14 mouse cellular contexts compared by ENCODE assay signal in the genomic region with DNA sequence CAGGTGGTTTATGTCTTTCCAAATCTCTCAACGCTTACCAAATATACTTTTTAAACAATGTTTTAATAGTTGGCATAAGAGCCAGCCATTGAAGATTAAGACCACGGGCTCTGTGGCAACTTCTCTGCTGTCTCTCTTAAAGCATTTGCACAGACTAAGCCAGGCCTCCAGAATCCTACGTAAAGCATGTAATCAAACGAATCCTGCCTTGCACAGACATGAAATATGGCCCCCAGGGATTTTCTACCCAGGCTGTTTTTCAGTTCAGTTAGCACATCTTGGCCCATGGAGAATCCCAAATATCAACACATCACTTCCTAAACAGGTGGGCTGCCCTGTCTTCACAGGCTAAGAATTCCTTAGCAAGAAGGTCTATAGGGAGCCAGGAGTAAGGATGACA.
"Had no signal": no experiment of that assay in that cellular context is flagged by ENCODE, and none has a peak within 500 bp of the region (broad histone marks: within the 10 kb centered on the region; RNA-seq: fewer than 3 reads in every experiment).

No protein-coding gene starts in this region.

- DNase-seq: kidney, postnatal 14 days; left cerebral cortex, postnatal 4 days; lung, embryonic 14.5 days; lung, postnatal 14 days; midbrain, embryonic 14.5 days; thymus, postnatal 4 days had no signal

- ATAC-seq: liver, embryonic 12.5 days had no signal

- H3K4me1 ChIP-seq: kidney, embryonic 15.5 days; limb, embryonic 15.5 days; liver, embryonic 12.5 days; megakaryocyte, embryonic 14.5 days; neural tube, embryonic 15.5 days had no signal

- H3K4me3 ChIP-seq: kidney, embryonic 15.5 days; limb, embryonic 15.5 days; liver, embryonic 12.5 days; megakaryocyte, embryonic 14.5 days; myocyte; neural tube, embryonic 15.5 days had no signal

- H3K27me3 ChIP-seq: kidney, embryonic 15.5 days; limb, embryonic 15.5 days; liver, embryonic 12.5 days; megakaryocyte, embryonic 14.5 days; neural tube, embryonic 15.5 days had no signal

- H3K9ac ChIP-seq: kidney, embryonic 15.5 days; limb, embryonic 15.5 days; liver, embryonic 12.5 days; lung, embryonic 14.5 days; neural tube, embryonic 15.5 days had no signal

- H3K4me2 ChIP-seq: kidney, embryonic 15.5 days; limb, embryonic 15.5 days; liver, embryonic 12.5 days; lung, embryonic 14.5 days; neural tube, embryonic 15.5 days had no signal

- H3K36me3 ChIP-seq: kidney, embryonic 15.5 days; limb, embryonic 15.5 days; liver, embryonic 12.5 days; neural tube, embryonic 15.5 days had no signal

- H3K9me3 ChIP-seq: kidney, embryonic 15.5 days; limb, embryonic 15.5 days; liver, embryonic 12.5 days; neural tube, embryonic 15.5 days had no signal

- H3K27ac ChIP-seq: kidney, embryonic 15.5 days; limb, embryonic 15.5 days; liver, embryonic 12.5 days; macrophage; neural tube, embryonic 15.5 days; stomach, postnatal 0 days had no signal
